Mouse (Mus musculus) MEL (cell line): ENCODE results near the gene Lipc. TPM values are rescaled to one million over a fixed set of nuclear protein-coding genes. Genes with fewer than 3 reads are reported as not detected.

Experiments
- DNase-seq: peaks from one replicate; pipeline ENCODE4 v3.0.0; 2011; ENCODE audit warnings: low read depth, low spot score
- H3K27ac ChIP-seq: 2 replicates; pipeline ENCODE4 v1.5.1; 2012; ENCODE audit warnings: low read depth, mild to moderate bottlenecking, control low read depth, low read length, moderate library complexity; ENCODE audit not compliant: control insufficient read depth
- H3K27me3 ChIP-seq, 2 experiments: fragments of 150-350 bp in 1 of 2; sonication (generic) in 1 of 2; 2 replicates each; pipeline ENCODE4 v1.6.1; 2012; ENCODE audit warnings: low read length in 2 of 2, mild to moderate bottlenecking in 2 of 2, improper control_type of control experiment in 1 of 2, moderate library complexity in 1 of 2; ENCODE audit not compliant: insufficient read depth in 2 of 2, control insufficient read depth in 1 of 2
- H3K36me3 ChIP-seq, 2 experiments: 2 replicates each; pipeline ENCODE4 v1.6.1; 2012 to 2014; ENCODE audit warnings: low read length in 2 of 2, improper control_type of control experiment in 1 of 2, inconsistent platforms in 1 of 2, mild to moderate bottlenecking in 1 of 2; ENCODE audit not compliant: insufficient read depth in 2 of 2, control insufficient read depth in 1 of 2
- H3K4me1 ChIP-seq, 2 experiments: fragments of 150-350 bp in 1 of 2; sonication (generic) in 1 of 2; 2 replicates each; pipeline ENCODE4 v1.6.1; 2012; ENCODE audit warnings: low read length in 2 of 2, improper control_type of control experiment in 1 of 2, mild to moderate bottlenecking in 1 of 2; ENCODE audit not compliant: insufficient read depth in 2 of 2, control insufficient read depth in 1 of 2
- H3K4me3 ChIP-seq, 2 experiments: fragments of 150-350 bp in 1 of 2; sonication (generic) in 1 of 2; 2 replicates each; pipeline ENCODE4 v1.5.1; 2012; ENCODE audit warnings: low read depth in 2 of 2, low read length in 2 of 2, mild to moderate bottlenecking in 2 of 2, moderate library complexity in 2 of 2, control low read depth in 1 of 2, improper control_type of control experiment in 1 of 2; ENCODE audit not compliant: control insufficient read depth in 1 of 2, insufficient read depth in 1 of 2
- H3K79me2 ChIP-seq: 2 replicates; pipeline ENCODE4 v1.6.1; 2012; ENCODE audit warnings: mild to moderate bottlenecking, low read length, moderate library complexity; ENCODE audit not compliant: control insufficient read depth, poor library complexity, insufficient read depth
- H3K9ac ChIP-seq: 2 replicates; pipeline ENCODE4 v1.6.1; 2012; ENCODE audit warnings: low read depth, mild to moderate bottlenecking, control low read depth, low read length, moderate library complexity; ENCODE audit not compliant: control insufficient read depth, poor library complexity, severe bottlenecking
- H3K9me3 ChIP-seq: fragments of 150-350 bp; sonication (generic); replicated peaks from 2 replicates; pipeline ENCODE4 v1.6.1; 2012; ENCODE audit warnings: mild to moderate bottlenecking, low read length, improper control_type of control experiment, moderate library complexity; ENCODE audit not compliant: insufficient read depth
- CHD2 ChIP-seq: IDR thresholded peaks from 2 replicates; pipeline ENCODE4 v1.6.1; 2011; ENCODE audit warnings: low read length, improper control_type of control experiment
- CTCF ChIP-seq, 3 experiments: IDR thresholded peaks in 2 of 3; conservative IDR thresholded peaks in 1 of 3; 2 replicates each; pipeline ENCODE4 v1.5.1; 2011 to 2012; ENCODE audit warnings: low read length in 3 of 3, low read depth in 2 of 3, mild to moderate bottlenecking in 2 of 3, improper control_type of control experiment in 1 of 3, inconsistent platforms in 1 of 3, mixed read lengths in 1 of 3, moderate library complexity in 1 of 3; ENCODE audit not compliant: control insufficient read depth in 1 of 3, insufficient read depth in 1 of 3, poor library complexity in 1 of 3, severe bottlenecking in 1 of 3
- ELF1 ChIP-seq: IDR thresholded peaks from 2 replicates; pipeline ENCODE4 v1.6.1; 2014; ENCODE audit warnings: low read depth, mild to moderate bottlenecking, inconsistent platforms, low read length, improper control_type of control experiment, moderate library complexity
- EP300 ChIP-seq, 2 experiments: IDR thresholded peaks; 2 replicates each; pipeline ENCODE4 v1.6.1; 2011; ENCODE audit warnings: improper control_type of control experiment in 2 of 2, low read length in 2 of 2, low read depth in 1 of 2, mild to moderate bottlenecking in 1 of 2
- GATA1 ChIP-seq: IDR thresholded peaks from 2 replicates; pipeline ENCODE4 v1.6.1; 2011; ENCODE audit warnings: low read depth, low read length, improper control_type of control experiment
- HCFC1 ChIP-seq: IDR thresholded peaks from 2 replicates; pipeline ENCODE4 v1.6.1; 2012; ENCODE audit warnings: low read depth, mild to moderate bottlenecking, inconsistent platforms, low read length, improper control_type of control experiment, moderate library complexity
- JUND ChIP-seq: IDR thresholded peaks from 2 replicates; pipeline ENCODE4 v1.6.1; 2011; ENCODE audit warnings: low read depth, mild to moderate bottlenecking, improper control_type of control experiment, low read length
- KAT2A ChIP-seq: conservative IDR thresholded peaks from 2 replicates; pipeline ENCODE4 v1.6.1; 2012; ENCODE audit warnings: low read depth, low read length, improper control_type of control experiment, inconsistent platforms
- MAZ ChIP-seq: IDR thresholded peaks from 2 replicates; pipeline ENCODE4 v1.6.1; 2012; ENCODE audit warnings: low read depth, mild to moderate bottlenecking, inconsistent platforms, low read length, improper control_type of control experiment
- MEF2A ChIP-seq: IDR thresholded peaks from 2 replicates; pipeline ENCODE4 v1.6.1; 2014; ENCODE audit warnings: low read depth, mild to moderate bottlenecking, inconsistent platforms, low read length, improper control_type of control experiment; ENCODE audit not compliant: poor library complexity, insufficient replicate concordance, severe bottlenecking; ENCODE audit errors: extremely low read depth
- MYC ChIP-seq: IDR thresholded peaks from 2 replicates; pipeline ENCODE4 v1.6.1; 2011; ENCODE audit warnings: low read depth, mild to moderate bottlenecking, low read length, improper control_type of control experiment, moderate library complexity
- NRF1 ChIP-seq: IDR thresholded peaks from 2 replicates; pipeline ENCODE4 v1.6.1; 2014; ENCODE audit warnings: low read depth, mild to moderate bottlenecking, inconsistent platforms, low read length, improper control_type of control experiment, moderate library complexity; ENCODE audit not compliant: poor library complexity, insufficient read depth, severe bottlenecking
- POLR2A ChIP-seq, 2 experiments: IDR thresholded peaks; 2 replicates each; pipeline ENCODE4 v1.6.1; 2011 to 2012; ENCODE audit warnings: low read length in 2 of 2, mild to moderate bottlenecking in 2 of 2, control low read depth in 1 of 2, improper control_type of control experiment in 1 of 2, low read depth in 1 of 2, moderate library complexity in 1 of 2; ENCODE audit not compliant: control insufficient read depth in 1 of 2, insufficient read depth in 1 of 2, poor library complexity in 1 of 2
- POLR2AphosphoS2 ChIP-seq: IDR thresholded peaks from 2 replicates; pipeline ENCODE4 v1.6.1; 2011; ENCODE audit warnings: low read length, improper control_type of control experiment
- RAD21 ChIP-seq: IDR thresholded peaks from 2 replicates; pipeline ENCODE4 v1.6.1; 2011; ENCODE audit warnings: mild to moderate bottlenecking, low read depth, low read length, improper control_type of control experiment
- RCOR1 ChIP-seq: IDR thresholded peaks from 2 replicates; pipeline ENCODE4 v1.6.1; 2012; ENCODE audit warnings: low read depth, mild to moderate bottlenecking, inconsistent platforms, low read length, improper control_type of control experiment
- SMC3 ChIP-seq: IDR thresholded peaks from 2 replicates; pipeline ENCODE4 v1.6.1; 2011; ENCODE audit warnings: low read depth, low read length, improper control_type of control experiment
- TCF12 ChIP-seq: IDR thresholded peaks from 2 replicates; pipeline ENCODE4 v1.6.1; 2014; ENCODE audit warnings: low read depth, mild to moderate bottlenecking, inconsistent platforms, low read length, improper control_type of control experiment, moderate library complexity
- UBTF ChIP-seq: IDR thresholded peaks from 2 replicates; pipeline ENCODE4 v1.6.1; 2012; ENCODE audit warnings: low read depth, mild to moderate bottlenecking, inconsistent platforms, low read length, improper control_type of control experiment, moderate library complexity, borderline replicate concordance; ENCODE audit not compliant: insufficient read depth
- USF1 ChIP-seq: IDR thresholded peaks from 2 replicates; pipeline ENCODE4 v1.6.1; 2014; ENCODE audit warnings: low read depth, mild to moderate bottlenecking, inconsistent platforms, low read length, improper control_type of control experiment, moderate library complexity
- ZC3H11A ChIP-seq: IDR thresholded peaks from 2 replicates; pipeline ENCODE4 v1.6.1; 2012; ENCODE audit warnings: low read depth, mild to moderate bottlenecking, inconsistent platforms, low read length, improper control_type of control experiment
- ZKSCAN1 ChIP-seq: IDR thresholded peaks from 2 replicates; pipeline ENCODE4 v1.6.1; 2012; ENCODE audit warnings: low read depth, mild to moderate bottlenecking, inconsistent platforms, low read length, improper control_type of control experiment, moderate library complexity
- ZMIZ1 ChIP-seq: IDR thresholded peaks from 2 replicates; pipeline ENCODE4 v1.6.1; 2012; ENCODE audit warnings: low read depth, mild to moderate bottlenecking, inconsistent platforms, low read length, improper control_type of control experiment, moderate library complexity
- ZNF384 ChIP-seq: IDR thresholded peaks from 2 replicates; pipeline ENCODE4 v1.6.1; 2012; ENCODE audit warnings: low read depth, mild to moderate bottlenecking, inconsistent platforms, low read length, improper control_type of control experiment
- polyA plus RNA-seq, 2 experiments: library from polyadenylated mRNA; stranded (reverse) in 1 of 2; unstranded in 1 of 2; fragments of >175 nt in 1 of 2; fragments of >200 nt in 1 of 2; gene quantifications; 2 replicates each; pipeline versions ENCODE4 v1.2.1 to v1.2.4; 2012; ENCODE audit warnings: low replicate concordance in 2 of 2, low read depth in 1 of 2; ENCODE audit not compliant: insufficient read length in 2 of 2, insufficient read depth in 1 of 2, missing spikeins in 1 of 2
- total RNA-seq: library from RNA; depleted of rRNA; stranded (reverse); fragments of 300-350 nt; gene quantifications from 2 replicates; pipeline ENCODE4 v1.2.3, GENCODE M21; 2012

Gene Lipc
- total and polyA plus RNA-seq, 3 experiments, result 0.07 TPM; not detected in 2

GRCm38 (mm10) chr9:70982991-70983480, 31.0 kb upstream of the Lipc start:
- TF ChIP-seq RAD21, result no peak
- TF ChIP-seq UBTF, result no peak
- no peak for TF ChIP-seq ZMIZ1
- no peak for TF ChIP-seq ZKSCAN1
- no peak overlapping the region for H3K27ac ChIP-seq
- no peaks in the 10 kb centered on the region for H3K4me1 ChIP-seq
- no peak for DNase-seq
- H3K4me3 ChIP-seq, result no peak overlapping the region
- no peaks in the 10 kb centered on the region for H3K36me3 ChIP-seq
- no peaks in the 10 kb centered on the region for H3K9me3 ChIP-seq
- H3K9ac ChIP-seq, result no peak overlapping the region
- peaks cover 1 to 2% of the 10 kb centered on the region in 2 experiments; a peak in 1 of 4 replicates for H3K27me3 ChIP-seq
- H3K79me2 ChIP-seq, result no peaks in the 10 kb centered on the region

GRCm38 (mm10) chr9:70981721-70982120, 29.7 kb upstream of the Lipc start:
- H3K4me1 ChIP-seq, result no peaks in the 10 kb centered on the region
- H3K27me3 ChIP-seq, result peaks cover 1 to 2% of the 10 kb centered on the region in 2 experiments; a peak in 1 of 4 replicates
- H3K36me3 ChIP-seq, result no peaks in the 10 kb centered on the region
- H3K4me3 ChIP-seq, result no peak overlapping the region
- H3K9ac ChIP-seq, result no peak overlapping the region
- TF ChIP-seq ZKSCAN1 (no peak), ZC3H11A (no peak), UBTF (no peak), GATA1 (no peak), CTCF (IDR thresholded peaks at IDR 0.05 in 2 of 3, conservative IDR thresholded peaks at IDR 0.05 in 1 of 3; ENCODE audit: control insufficient read depth in 1 of 3, insufficient read depth in 1 of 3, low read depth in 2 of 3, low read length in 3 of 3, poor library complexity in 1 of 3, severe bottlenecking in 1 of 3) (no peak), TCF12 (no peak), MAZ (no peak), JUND (no peak), POLR2AphosphoS2 (no peak), ZMIZ1 (no peak), MYC (no peak), SMC3 (no peak), ELF1 (no peak), POLR2A (IDR thresholded peaks at IDR 0.05; ENCODE audit: control insufficient read depth in 1 of 2, insufficient read depth in 1 of 2, low read depth in 1 of 2, low read length in 2 of 2, poor library complexity in 1 of 2) (no peak)
- no peaks in the 10 kb centered on the region for H3K79me2 ChIP-seq
- H3K9me3 ChIP-seq, result no peaks in the 10 kb centered on the region
- H3K27ac ChIP-seq, result no peak overlapping the region
- no peak for DNase-seq

DNA sequence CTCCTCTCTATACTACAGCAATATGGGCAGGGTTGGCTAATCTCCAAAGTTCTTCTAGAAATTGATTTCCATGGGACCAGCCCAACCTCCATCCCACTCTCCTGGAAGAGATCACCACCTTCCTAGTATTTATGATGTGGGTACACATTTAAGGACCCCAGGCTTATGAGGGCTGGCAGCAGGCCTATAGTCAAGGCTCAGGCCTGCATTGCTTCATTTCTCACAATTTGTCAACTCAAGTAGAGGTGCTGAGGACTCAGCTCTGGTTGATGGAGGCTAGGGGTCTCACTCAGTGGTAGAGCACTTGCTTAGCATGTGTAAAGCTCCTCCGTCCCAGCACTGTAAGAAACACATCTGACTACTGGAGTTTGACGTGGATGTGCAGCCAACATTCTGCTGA, 27.6 kb upstream of the Lipc start:
- peaks cover 0 to 1% of the 10 kb centered on the region in 2 experiments; a peak in 1 of 4 replicates for H3K27me3 ChIP-seq
- H3K79me2 ChIP-seq, result no peaks in the 10 kb centered on the region
- no peak overlapping the region for H3K9ac ChIP-seq
- no peak overlapping the region for H3K27ac ChIP-seq
- DNase-seq, result no peak
- H3K4me1 ChIP-seq, result no peaks in the 10 kb centered on the region
- H3K4me3 ChIP-seq, result no peak overlapping the region
- H3K9me3 ChIP-seq, result no peaks in the 10 kb centered on the region
- H3K36me3 ChIP-seq, result no peaks in the 10 kb centered on the region
- TF ChIP-seq POLR2AphosphoS2 (no peak), ZNF384 (no peak), TCF12 (no peak), CHD2 (no peak), POLR2A (IDR thresholded peaks at IDR 0.05; ENCODE audit: control insufficient read depth in 1 of 2, insufficient read depth in 1 of 2, low read depth in 1 of 2, low read length in 2 of 2, poor library complexity in 1 of 2) (no peak), USF1 (no peak), SMC3 (no peak), EP300 (IDR thresholded peaks at IDR 0.05; ENCODE audit: low read depth in 1 of 2, low read length in 2 of 2) (no peak), GATA1 (no peak), NRF1 (no peak), HCFC1 (no peak), MAZ (no peak), RCOR1 (no peak), ZKSCAN1 (no peak), KAT2A (no peak), MEF2A (no peak)
